Mouse (Mus musculus) heart, embryonic 14.5 days (tissue): ENCODE results near the gene Zbtb2. TPM values are rescaled to one million over a fixed set of nuclear protein-coding genes. Genes with fewer than 3 reads are reported as not detected.
"Not testable (repeated sequence)": the region's sequence is repeated elsewhere in the genome, so short reads cannot be mapped to it uniquely, and the experiment has no call there.

ENCODE experiments used
- ATAC-seq: fragments of 200-750 bp; cut with Nextera tagmentation; 2 replicates; pipeline ENCODE4 v1.8.0; 2017; ENCODE audit warnings: low read depth, moderate TSS enrichment; ENCODE audit not compliant: insufficient number of reproducible peaks, insufficient read depth, low FRiP score
- H3K27ac ChIP-seq, 2 experiments: fragments of 200-500 bp in 1 of 2; fragments of 300-500 bp in 1 of 2; sonication (generic) in 1 of 2; replicated peaks in 1 of 2; 2 replicates each; pipeline ENCODE4 v1.5.1; 2012 to 2014; ENCODE audit warnings: low read depth in 2 of 2, low read length in 2 of 2, control low read depth in 1 of 2, mild to moderate bottlenecking in 1 of 2, mixed read lengths in 1 of 2; ENCODE audit not compliant: control insufficient read depth in 1 of 2, insufficient read depth in 1 of 2
- H3K27me3 ChIP-seq: fragments of 300-500 bp; sonication (generic); 2 replicates; pipeline ENCODE4 v1.6.1; 2014; ENCODE audit warnings: mild to moderate bottlenecking, low read length, control low read depth; ENCODE audit not compliant: control insufficient read depth, insufficient read depth
- H3K36me3 ChIP-seq: fragments of 300-500 bp; sonication (generic); 2 replicates; pipeline ENCODE4 v1.6.1; 2014; ENCODE audit warnings: mild to moderate bottlenecking, control low read depth, low read length, mixed read lengths; ENCODE audit not compliant: control insufficient read depth, insufficient read depth
- H3K4me1 ChIP-seq, 2 experiments: fragments of 200-500 bp in 1 of 2; fragments of 300-500 bp in 1 of 2; sonication (generic) in 1 of 2; 2 replicates each; pipeline ENCODE4 v1.6.1; 2012 to 2014; ENCODE audit warnings: low read length in 2 of 2, control low read depth in 1 of 2, mixed read lengths in 1 of 2; ENCODE audit not compliant: control insufficient read depth in 2 of 2, insufficient read depth in 2 of 2
- H3K4me2 ChIP-seq: fragments of 300-500 bp; sonication (generic); 2 replicates; pipeline ENCODE4 v1.6.1; 2014; ENCODE audit warnings: mild to moderate bottlenecking, low read length
- H3K4me3 ChIP-seq, 2 experiments: fragments of 200-500 bp in 1 of 2; fragments of 300-500 bp in 1 of 2; sonication (generic) in 1 of 2; 2 replicates each; pipeline ENCODE4 v1.5.1; 2012 to 2014; ENCODE audit warnings: low read length in 2 of 2, mild to moderate bottlenecking in 2 of 2, control low read depth in 1 of 2, low read depth in 1 of 2, moderate library complexity in 1 of 2; ENCODE audit not compliant: control insufficient read depth in 1 of 2, insufficient read depth in 1 of 2
- H3K9ac ChIP-seq: fragments of 300-500 bp; sonication (generic); 2 replicates; pipeline ENCODE4 v1.6.1; 2014; ENCODE audit warnings: mild to moderate bottlenecking, low read length
- H3K9me3 ChIP-seq: fragments of 300-500 bp; sonication (generic); 2 replicates; pipeline ENCODE4 v1.6.1; 2016; ENCODE audit warnings: low read length, control low read depth; ENCODE audit not compliant: control insufficient read depth
- WGBS: fragments of 180-500 bp; shearing (Covaris S2); extraction: QIAGEN DNeasy Blood & Tissue Kit; methylation state at CpG from one replicate; pipeline ENCODE4 v1.1.7; 2014; 5-methylcytosine and 5-hydroxymethylcytosine counted together
- polyA plus RNA-seq: library from polyadenylated mRNA; unstranded; fragments of >200 nt; fragmentation: Nextera tagmentation; extraction: Ambion mirVana; gene quantifications from 2 replicates; pipeline ENCODE4 v1.2.1, GENCODE M21; 2014

Zbtb2 gene
- 9.3 and 9.6 TPM in 2 replicates for polyA plus RNA-seq

- 0% methylated on average over 63 of the region's 87 CpGs for WGBS
- ATAC-seq = no peak
- H3K9me3 ChIP-seq = no peaks in the 10 kb centered on the region
- peak within 1 kb of the TSS; percentile 98 to 99 for H3K4me3 ChIP-seq
- peaks cover 9 to 56% of the 10 kb centered on the region in 2 experiments for H3K4me1 ChIP-seq
- H3K36me3 ChIP-seq = peaks cover 7% of the 10 kb centered on the region; the same call in 1 of the 2 replicates
- peak within 1 kb of the TSS; percentile 88 to 100 for H3K27ac ChIP-seq
- no peaks in the 10 kb centered on the region for H3K27me3 ChIP-seq
- peak within 1 kb of the TSS; percentile 95 for H3K4me2 ChIP-seq
- H3K9ac ChIP-seq = peak within 1 kb of the TSS; percentile 99
These were observed at the start of gene Zbtb2 for GRCm38 (mm10) chr10:4387701-4388383. Gene Zbtb2 (minus strand): TSS chr10:4388108.

- H3K4me1 ChIP-seq = peaks cover 2 to 16% of the 10 kb centered on the region in 2 experiments; a peak in 3 of 4 replicates
- no peaks in the 10 kb centered on the region for H3K27me3 ChIP-seq
- peaks cover 49% of the 10 kb centered on the region for H3K36me3 ChIP-seq
- H3K9ac ChIP-seq = no peak overlapping the region
- no peak for ATAC-seq
- WGBS = 75% methylated on average over 3 of the region's 3 CpGs
- H3K27ac ChIP-seq = no peak overlapping the region
- H3K4me3 ChIP-seq = no peak overlapping the region
- no peak overlapping the region for H3K4me2 ChIP-seq
- no peaks in the 10 kb centered on the region for H3K9me3 ChIP-seq
These were observed 47.5 kb upstream of the Zbtb2 start for GRCm38 (mm10) chr10:4435416-4435815.

- peaks cover 39% of the 10 kb centered on the region for H3K36me3 ChIP-seq
- H3K9ac ChIP-seq, H3K27me3 ChIP-seq, H3K4me3 ChIP-seq, H3K9me3 ChIP-seq, ATAC-seq: not testable (repeated sequence)
- peak overlapping the region; percentile 74; the same call in 1 of the 2 replicates for H3K4me2 ChIP-seq
- H3K4me1 ChIP-seq = peaks cover 6 to 19% of the 10 kb centered on the region in 2 experiments; a peak in 3 of 4 replicates
- H3K27ac ChIP-seq = 0 out of 4 replicates have a peak overlapping the region, but pooled peaks of 1 of the 2 experiments have one; percentile 46
- 92% methylated on average over 2 of the region's 2 CpGs for WGBS
These were observed 46.0 kb upstream of the Zbtb2 start for GRCm38 (mm10) chr10:4433871-4434270.

- Histone ChIP-seq H3K4me1 (peaks cover 6 to 19% of the 10 kb centered on the region in 2 experiments; a peak in 3 of 4 replicates), H3K9me3 (no peaks in the 10 kb centered on the region), H3K4me2 (peak overlapping the region; percentile 74), H3K27me3 (no peaks in the 10 kb centered on the region), H3K36me3 (peaks cover 38% of the 10 kb centered on the region), H3K27ac (peak overlapping the region; percentile 71 to 90), H3K4me3 (peak overlapping the region; percentile 72 to 92), H3K9ac (peak overlapping the region; percentile 84)
- 10% methylated on average over 19 of the region's 19 CpGs for WGBS
- no peak for ATAC-seq
These were observed 45.3 kb upstream of the Zbtb2 start for GRCm38 (mm10) chr10:4432996-4433755.

- Histone ChIP-seq H3K27ac (peak within 1 kb of the TSS; percentile 71 to 90), H3K36me3 (peaks cover 37% of the 10 kb centered on the region), H3K27me3 (no peaks in the 10 kb centered on the region), H3K4me1 (peaks cover 6 to 19% of the 10 kb centered on the region in 2 experiments; a peak in 3 of 4 replicates), H3K4me3 (peak within 1 kb of the TSS; percentile 72 to 92), H3K9me3 (no peaks in the 10 kb centered on the region), H3K4me2 (peak within 1 kb of the TSS; percentile 89), H3K9ac (peak within 1 kb of the TSS; percentile 93)
- ATAC-seq = peak; percentile 96
- under 1% methylated on average over 69 of the region's 75 CpGs for WGBS
These were observed 44.4 kb upstream of the Zbtb2 start, which contains the start of the genes Rmnd1 and Armt1 for GRCm38 (mm10) chr10:4432123-4432931. Gene Rmnd1 (minus strand): TSS chr10:4432388. Gene Armt1 (plus strand): TSS chr10:4432467.

GRCm38 (mm10) chr10:4431746-4432122, 43.8 kb upstream of the Zbtb2 start:
- Histone ChIP-seq H3K4me3 (peak overlapping the region; percentile 66 to 72), H3K27me3 (no peaks in the 10 kb centered on the region), H3K4me2 (peak overlapping the region; percentile 89), H3K27ac (peak overlapping the region; percentile 65 to 76), H3K36me3 (peaks cover 38% of the 10 kb centered on the region), H3K4me1 (peaks cover 6 to 19% of the 10 kb centered on the region in 2 experiments; a peak in 3 of 4 replicates), H3K9me3 (no peaks in the 10 kb centered on the region), H3K9ac (peak overlapping the region; percentile 93)
- ATAC-seq = no peak
- WGBS = 11% methylated on average over 5 of the region's 5 CpGs

- Histone ChIP-seq H3K27me3 (no peaks in the 10 kb centered on the region), H3K27ac (0 out of 4 replicates have a peak overlapping the region, but pooled peaks of 1 of the 2 experiments have one; percentile 76), H3K9me3 (no peaks in the 10 kb centered on the region), H3K36me3 (peaks cover 43% of the 10 kb centered on the region), H3K4me3 (peak overlapping the region in 1 of 2 experiments; percentile 72; a peak in 2 of 4 replicates), H3K4me2 (peak overlapping the region; percentile 89), H3K4me1 (peaks cover 6 to 19% of the 10 kb centered on the region in 2 experiments; a peak in 3 of 4 replicates), H3K9ac (peak overlapping the region; percentile 93; the same call in 1 of the 2 replicates)
- ATAC-seq = no peak
- 68% methylated on average over 3 of the region's 3 CpGs for WGBS
These were observed 42.9 kb upstream of the Zbtb2 start for GRCm38 (mm10) chr10:4430826-4431225.
